22 mouse cellular contexts compared by ENCODE assay signal in the genomic region with DNA sequence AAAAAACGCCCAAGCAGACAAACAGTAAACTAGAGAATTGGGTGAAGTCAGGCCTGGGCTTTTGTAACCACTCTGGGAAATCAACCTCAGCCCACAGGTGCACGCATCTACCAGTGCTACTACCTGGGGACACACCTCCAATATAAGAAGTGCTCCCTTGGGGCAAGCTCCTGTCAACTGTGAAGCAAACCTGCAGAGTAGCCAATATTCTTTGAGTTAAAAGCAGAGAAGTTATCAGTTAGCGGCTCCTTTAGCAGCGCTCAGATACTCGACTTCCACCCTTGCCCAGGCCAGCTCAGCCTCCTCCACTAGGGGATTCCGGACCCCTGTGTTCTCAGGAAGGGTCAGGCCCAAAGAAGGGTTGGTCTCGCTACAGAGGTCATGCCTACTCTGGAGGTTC. TPM values are rescaled to one million over a fixed set of nuclear protein-coding genes. Genes with fewer than 3 reads are reported as not detected.
DNase-seq lines count a peak whose midpoint lies in the region; ATAC-seq and TF ChIP-seq lines count a peak whose summit lies in the region.
"Had no signal": no experiment of that assay in that cellular context is flagged by ENCODE, and none has a peak within 500 bp of the region (broad histone marks: within the 10 kb centered on the region; RNA-seq: fewer than 3 reads in every experiment).

No protein-coding gene starts in this region.

- peaks cover 35% of the 10 kb centered on the region for H3K4me1 ChIP-seq in liver, embryonic 11.5 days (replicated peaks; ENCODE audit: control insufficient read depth, insufficient read depth, low read length)
- peaks cover 54% of the 10 kb centered on the region for H3K4me1 ChIP-seq in liver, postnatal 0 days (ENCODE audit: insufficient read depth)
- peaks cover 7 to 17% of the 10 kb centered on the region in 2 experiments for H3K4me1 ChIP-seq in MEL (ENCODE audit: control insufficient read depth in 1 of 2, insufficient read depth in 2 of 2, low read length in 2 of 2)
- no peaks in the 10 kb centered on the region for H3K4me1 ChIP-seq in embryonic facial prominence, embryonic 14.5 days (ENCODE audit: control insufficient read depth, insufficient read depth, low read length)
- H3K4me1 ChIP-seq: hindbrain, embryonic 15.5 days had no signal

- no peak overlapping the region for H3ac ChIP-seq in myocyte (ENCODE audit: control insufficient read depth, insufficient read length)

- no peak for DNase-seq in liver, embryonic 11.5 days (ENCODE audit: low spot score)
- DNase-seq in liver, postnatal 0 days = no peak
- DNase-seq in MEL (ENCODE audit: low read depth, low spot score) = peak; percentile 49
- DNase-seq in embryonic facial prominence, embryonic 14.5 days (ENCODE audit: low spot score) = peak; percentile 93
- DNase-seq in left cerebral cortex, adult 11 months (ENCODE audit: low spot score) = no peak
- DNase-seq: cerebellum, adult 11 months; lung, postnatal 14 days; right cerebral cortex, adult 18-20 months; thymus, postnatal 36 days had no signal

- ATAC-seq in liver, embryonic 11.5 days (replicated peaks; ENCODE audit: low FRiP score) = peak; percentile 8
- ATAC-seq in liver, postnatal 0 days = no peak
- peak; percentile 16 for ATAC-seq in embryonic facial prominence, embryonic 14.5 days (ENCODE audit: low read depth)
- ATAC-seq in erythroblast, adult 5-6 weeks (replicated peaks; ENCODE audit: low FRiP score, poor library complexity, severe bottlenecking) = no peak

- TF ChIP-seq EP300 in liver, postnatal 0 days (IDR thresholded peaks at IDR 0.05; ENCODE audit: low read depth) = no peak
- TF ChIP-seq EP300 in MEL (IDR thresholded peaks at IDR 0.05; ENCODE audit: low read depth in 1 of 2, low read length in 2 of 2) = 0 out of 4 replicates have a peak, but pooled peaks of 1 of the 2 experiments have one; percentile 5

- H3K27ac ChIP-seq in liver, embryonic 11.5 days (ENCODE audit: low read depth, low read length) = no peak overlapping the region
- H3K27ac ChIP-seq in liver, postnatal 0 days (ENCODE audit: low read depth) = no peak overlapping the region
- H3K27ac ChIP-seq in MEL (ENCODE audit: control insufficient read depth, low read depth, low read length) = peak overlapping the region; percentile 31; the same call in 1 of the 2 replicates
- H3K27ac ChIP-seq in embryonic facial prominence, embryonic 14.5 days (replicated peaks; ENCODE audit: low read depth, low read length) = no peak overlapping the region
- H3K27ac ChIP-seq: hindbrain, embryonic 15.5 days; limb, embryonic 13.5 days had no signal

- H3K79me2 ChIP-seq in MEL (ENCODE audit: control insufficient read depth, insufficient read depth, low read length, poor library complexity) = no peaks in the 10 kb centered on the region
- no peaks in the 10 kb centered on the region for H3K79me2 ChIP-seq in myocyte (ENCODE audit: control insufficient read depth, insufficient read depth)

- H3K4me3 ChIP-seq in liver, embryonic 11.5 days (ENCODE audit: low read depth, low read length) = no peak overlapping the region
- H3K4me3 ChIP-seq in liver, postnatal 0 days (ENCODE audit: low read depth, low read length) = no peak overlapping the region
- H3K4me3 ChIP-seq in MEL (ENCODE audit: control insufficient read depth in 1 of 2, insufficient read depth in 1 of 2, low read depth in 2 of 2, low read length in 2 of 2) (no peak overlapping the region), myocyte (no peak overlapping the region)
- no peak overlapping the region for H3K4me3 ChIP-seq in embryonic facial prominence, embryonic 14.5 days (ENCODE audit: low read depth, low read length)
- H3K4me3 ChIP-seq: hindbrain, embryonic 15.5 days; limb, embryonic 13.5 days had no signal

- TF ChIP-seq POLR2A in MEL (IDR thresholded peaks at IDR 0.05; ENCODE audit: control insufficient read depth in 1 of 2, insufficient read depth in 1 of 2, low read depth in 1 of 2, low read length in 2 of 2, poor library complexity in 1 of 2) (no peak; a peak in 2 of 4 replicates), myocyte (IDR thresholded peaks at IDR 0.05; ENCODE audit: insufficient read length, low read depth) (no peak)

- no peak overlapping the region for H3K9ac ChIP-seq in liver, embryonic 11.5 days (ENCODE audit: low read depth, low read length)
- H3K9ac ChIP-seq in liver, postnatal 0 days (replicated peaks) = no peak overlapping the region
- H3K9ac ChIP-seq in MEL (ENCODE audit: control insufficient read depth, low read depth, low read length, poor library complexity, severe bottlenecking) = no peak overlapping the region
- H3K9ac ChIP-seq in embryonic facial prominence, embryonic 14.5 days (ENCODE audit: low read depth, low read length) = no peak overlapping the region
- H3K9ac ChIP-seq: hindbrain, embryonic 15.5 days; limb, embryonic 13.5 days had no signal

- TF ChIP-seq CTCF in liver, postnatal 0 days (IDR thresholded peaks at IDR 0.05; ENCODE audit: low read depth) = no peak
- TF ChIP-seq CTCF in MEL (IDR thresholded peaks at IDR 0.05 in 2 of 3, conservative IDR thresholded peaks at IDR 0.05 in 1 of 3; ENCODE audit: control insufficient read depth in 1 of 3, insufficient read depth in 1 of 3, low read depth in 2 of 3, low read length in 3 of 3, poor library complexity in 1 of 3, severe bottlenecking in 1 of 3) = no peak

- 84% methylated on average over 7 of the region's 7 CpGs for WGBS in liver, embryonic 11.5 days
- 82% methylated on average over 7 of the region's 7 CpGs for WGBS in liver, postnatal 0 days (ENCODE audit: insufficient replicate concordance)
- WGBS in embryonic facial prominence, embryonic 14.5 days = 85% methylated on average over 7 of the region's 7 CpGs

- H3K4me2 ChIP-seq in liver, embryonic 11.5 days = no peak overlapping the region
- H3K4me2 ChIP-seq in liver, postnatal 0 days (ENCODE audit: low read depth, low read length) = no peak overlapping the region
- H3K4me2 ChIP-seq in embryonic facial prominence, embryonic 14.5 days (ENCODE audit: low read depth, low read length) = no peak overlapping the region
- H3K4me2 ChIP-seq in myocyte (ENCODE audit: low read depth) = peak overlapping the region; percentile 37
- H3K4me2 ChIP-seq: hindbrain, embryonic 15.5 days; limb, embryonic 13.5 days; midbrain, embryonic 11.5 days had no signal

- no peaks in the 10 kb centered on the region for H3K27me3 ChIP-seq in liver, embryonic 11.5 days (replicated peaks; ENCODE audit: control insufficient read depth, insufficient read depth, low read length)
- H3K27me3 ChIP-seq in liver, postnatal 0 days (ENCODE audit: insufficient read depth, low read length) = no peaks in the 10 kb centered on the region
- H3K27me3 ChIP-seq in MEL (ENCODE audit: control insufficient read depth in 1 of 2, insufficient read depth in 2 of 2, low read length in 2 of 2) (no peaks in the 10 kb centered on the region), myocyte (ENCODE audit: control insufficient read depth, insufficient read depth, insufficient read length) (no peaks in the 10 kb centered on the region)
- no peaks in the 10 kb centered on the region for H3K27me3 ChIP-seq in embryonic facial prominence, embryonic 14.5 days (replicated peaks; ENCODE audit: control insufficient read depth, insufficient read depth, low read length)
- H3K27me3 ChIP-seq: hindbrain, embryonic 15.5 days; limb, embryonic 13.5 days had no signal

- peaks cover 27% of the 10 kb centered on the region for H3K9me3 ChIP-seq in liver, embryonic 11.5 days (ENCODE audit: control insufficient read depth, low read length)
- no peaks in the 10 kb centered on the region for H3K9me3 ChIP-seq in liver, postnatal 0 days (ENCODE audit: low read length)
- no peaks in the 10 kb centered on the region for H3K9me3 ChIP-seq in MEL (replicated peaks; ENCODE audit: insufficient read depth, low read length)
- peaks cover 3% of the 10 kb centered on the region; the same call in 1 of the 2 replicates for H3K9me3 ChIP-seq in embryonic facial prominence, embryonic 14.5 days (ENCODE audit: control insufficient read depth, low read length)

- no peak for TF ChIP-seq RAD21 in MEL (IDR thresholded peaks at IDR 0.05; ENCODE audit: low read depth, low read length)

- H3K36me3 ChIP-seq in liver, embryonic 11.5 days (ENCODE audit: control insufficient read depth, insufficient read depth, low read length) = peaks cover 61% of the 10 kb centered on the region
- H3K36me3 ChIP-seq in liver, postnatal 0 days (replicated peaks; ENCODE audit: insufficient read depth, low read length) = peaks cover 57% of the 10 kb centered on the region
- peaks cover 14 to 24% of the 10 kb centered on the region in 2 experiments for H3K36me3 ChIP-seq in MEL (ENCODE audit: control insufficient read depth in 1 of 2, insufficient read depth in 2 of 2, low read length in 2 of 2)
- peaks cover 74% of the 10 kb centered on the region for H3K36me3 ChIP-seq in embryonic facial prominence, embryonic 14.5 days (ENCODE audit: control insufficient read depth, insufficient read depth, low read length)
- H3K36me3 ChIP-seq in myocyte (ENCODE audit: control insufficient read depth, insufficient read depth) = peaks cover 36% of the 10 kb centered on the region

RNA-seq across cellular contexts. Expression of gene Hjurp, which starts 15.7 kb away (rescaled TPM):
- 146 and 168 TPM in 2 replicates for polyA plus RNA-seq in liver, embryonic 11.5 days (2014; fragmentation: Nextera tagmentation; extraction: Ambion mirVana)
- polyA plus RNA-seq in liver, postnatal 0 days (2015; fragmentation: Nextera tagmentation; extraction: Ambion mirVana) = 31.4 and 37.0 TPM in 2 replicates
- total RNA-seq in MEL (2012; rRNA removed) = 58.6 and 59.4 TPM in 2 replicates
- 100 to 1,000 TPM in 1 of 2 experiments, 10 to 100 TPM in 1; 76.3 to 103 TPM for polyA plus RNA-seq in MEL (2012; ENCODE audit: insufficient read depth in 1 of 2, insufficient read length in 2 of 2, low read depth in 1 of 2, low replicate concordance in 2 of 2, missing spikeins in 1 of 2)
- polyA plus RNA-seq in embryonic facial prominence, embryonic 14.5 days (2014; fragmentation: Nextera tagmentation; extraction: Ambion mirVana) = 110 and 137 TPM in 2 replicates
- 37.7 TPM for polyA plus RNA-seq in myocyte (2012; fragmentation: generic; extraction: Trizol)
- 66.9 and 89.5 TPM in 2 replicates for total RNA-seq in erythroblast, adult 5-6 weeks (2015; ENCODE audit: low replicate concordance)
- total RNA-seq in erythroblast, adult 5-6 weeks (2017; ENCODE audit: low replicate concordance) = 110 and 133 TPM in 2 replicates

RNA-seq across cellular contexts. Expression of gene Trpm8, which starts 15.8 kb away (rescaled TPM):
- not detected in 2 replicates for polyA plus RNA-seq in liver, embryonic 11.5 days (2014; fragmentation: Nextera tagmentation; extraction: Ambion mirVana)
- not detected in 2 replicates for polyA plus RNA-seq in liver, postnatal 0 days (2015; fragmentation: Nextera tagmentation; extraction: Ambion mirVana)
- total RNA-seq in MEL (2012; rRNA removed) = not detected in 2 replicates
- polyA plus RNA-seq in MEL (2012; ENCODE audit: insufficient read depth in 1 of 2, insufficient read length in 2 of 2, low read depth in 1 of 2, low replicate concordance in 2 of 2, missing spikeins in 1 of 2) (not detected), myocyte (2012; fragmentation: generic; extraction: Trizol) (0.02 TPM)
- polyA plus RNA-seq in embryonic facial prominence, embryonic 14.5 days (2014; fragmentation: Nextera tagmentation; extraction: Ambion mirVana) = 0.07 TPM in 1 of 2 replicates, not detected in the other
- total RNA-seq in erythroblast, adult 5-6 weeks (2015; ENCODE audit: low replicate concordance) = not detected in 2 replicates
- total RNA-seq in erythroblast, adult 5-6 weeks (2017; ENCODE audit: low replicate concordance) = not detected in 2 replicates
- total RNA-seq: gastrocnemius, postnatal 10 days; heart, adult 8-10 months; heart, postnatal 10 days; neutrophil, adult 5-6 weeks had no signal
- polyA plus RNA-seq: activated CD4-positive, CD25-positive, alpha-beta regulatory T cell, adult 4 months; kidney, embryonic 14.5 days; large intestine, adult 2 months; limb, embryonic 13.5 days; midbrain, embryonic 11.5 days had no signal

RNA-seq across cellular contexts. Expression of gene Mroh2a, which starts 34.9 kb away (rescaled TPM):
- polyA plus RNA-seq in liver, embryonic 11.5 days (2014; fragmentation: Nextera tagmentation; extraction: Ambion mirVana) = 1.3 and 1.5 TPM in 2 replicates
- polyA plus RNA-seq in liver, postnatal 0 days (2015; fragmentation: Nextera tagmentation; extraction: Ambion mirVana) = 0.61 and 0.66 TPM in 2 replicates
- 0.20 and 0.27 TPM in 2 replicates for total RNA-seq in MEL (2012; rRNA removed)
- 1 to 10 TPM in 1 of 2 experiments, not detected in 1; 2.5 TPM for polyA plus RNA-seq in MEL (2012; ENCODE audit: insufficient read depth in 1 of 2, insufficient read length in 2 of 2, low read depth in 1 of 2, low replicate concordance in 2 of 2, missing spikeins in 1 of 2)
- polyA plus RNA-seq in embryonic facial prominence, embryonic 14.5 days (2014; fragmentation: Nextera tagmentation; extraction: Ambion mirVana) = 1.7 and 2.2 TPM in 2 replicates
- polyA plus RNA-seq in myocyte (2012; fragmentation: generic; extraction: Trizol) = 1.4 TPM
- 1.7 TPM in 1 of 2 replicates, not detected in the other for total RNA-seq in erythroblast, adult 5-6 weeks (2015; ENCODE audit: low replicate concordance)
- total RNA-seq in erythroblast, adult 5-6 weeks (2017; ENCODE audit: low replicate concordance) = 0.17 and 0.70 TPM in 2 replicates

RNA-seq across cellular contexts. Expression of gene Ugt1a1, which starts 49.9 kb away (rescaled TPM):
- 0.14 TPM in 1 of 2 replicates, not detected in the other for polyA plus RNA-seq in liver, embryonic 11.5 days (2014; fragmentation: Nextera tagmentation; extraction: Ambion mirVana)
- polyA plus RNA-seq in liver, postnatal 0 days (2015; fragmentation: Nextera tagmentation; extraction: Ambion mirVana) = 412 and 437 TPM in 2 replicates
- total RNA-seq in MEL (2012; rRNA removed) = not detected in 2 replicates
- not detected for polyA plus RNA-seq in MEL (2012; ENCODE audit: insufficient read depth in 1 of 2, insufficient read length in 2 of 2, low read depth in 1 of 2, low replicate concordance in 2 of 2, missing spikeins in 1 of 2)
- 0.93 and 1.6 TPM in 2 replicates for polyA plus RNA-seq in embryonic facial prominence, embryonic 14.5 days (2014; fragmentation: Nextera tagmentation; extraction: Ambion mirVana)
- polyA plus RNA-seq in myocyte (2012; fragmentation: generic; extraction: Trizol) = not detected
- total RNA-seq in erythroblast, adult 5-6 weeks (2015; ENCODE audit: low replicate concordance) = not detected in 2 replicates
- total RNA-seq in erythroblast, adult 5-6 weeks (2017; ENCODE audit: low replicate concordance) = 0.70 and 1.0 TPM in 2 replicates
- total RNA-seq: gastrocnemius, postnatal 10 days; heart, adult 8-10 months; heart, postnatal 10 days; left cerebral cortex, adult 18-20 months had no signal
- polyA plus RNA-seq: activated CD4-positive, CD25-positive, alpha-beta regulatory T cell, adult 4 months; hindbrain, embryonic 15.5 days; midbrain, embryonic 11.5 days had no signal

RNA-seq across cellular contexts. Expression of gene Dnajb3, which starts 56.1 kb away (rescaled TPM):
- polyA plus RNA-seq in liver, embryonic 11.5 days (2014; fragmentation: Nextera tagmentation; extraction: Ambion mirVana) = 7.9 and 10.4 TPM in 2 replicates
- 7.1 and 7.8 TPM in 2 replicates for polyA plus RNA-seq in liver, postnatal 0 days (2015; fragmentation: Nextera tagmentation; extraction: Ambion mirVana)
- total RNA-seq in MEL (2012; rRNA removed) = not detected in 2 replicates
- not detected for polyA plus RNA-seq in MEL (2012; ENCODE audit: insufficient read depth in 1 of 2, insufficient read length in 2 of 2, low read depth in 1 of 2, low replicate concordance in 2 of 2, missing spikeins in 1 of 2)
- polyA plus RNA-seq in embryonic facial prominence, embryonic 14.5 days (2014; fragmentation: Nextera tagmentation; extraction: Ambion mirVana) = 8.7 and 11.9 TPM in 2 replicates
- polyA plus RNA-seq in myocyte (2012; fragmentation: generic; extraction: Trizol) = not detected
- 5.6 and 20.9 TPM in 2 replicates for total RNA-seq in erythroblast, adult 5-6 weeks (2015; ENCODE audit: low replicate concordance)
- total RNA-seq in erythroblast, adult 5-6 weeks (2017; ENCODE audit: low replicate concordance) = 5.4 and 9.1 TPM in 2 replicates
- total RNA-seq: neutrophil, adult 5-6 weeks had no signal

Comparison
In these comparisons a context has a peak if more than half of its experiments do, and no peak if none do; other contexts are left out.
1. ATAC-seq: peak in liver, embryonic 11.5 days (single experiment) and embryonic facial prominence, embryonic 14.5 days (single experiment); none in liver, postnatal 0 days (single experiment) and erythroblast, adult 5-6 weeks (single experiment).
2. DNase-seq: peak in MEL (single experiment) and embryonic facial prominence, embryonic 14.5 days (single experiment); none in liver, embryonic 11.5 days (single experiment), liver, postnatal 0 days (single experiment) and left cerebral cortex, adult 11 months (single experiment).